Mouse (Mus musculus) hindbrain, embryonic 16.5 days (tissue): Measurements from ENCODE around the gene 0610040J01Rik. TPM values are rescaled to one million over a fixed set of nuclear protein-coding genes. Genes with fewer than 3 reads are reported as not detected.

Source experiments
- ATAC-seq: fragments of 200-750 bp; cut with Nextera tagmentation; 2 replicates; pipeline ENCODE4 v1.8.0; 2017; ENCODE audit warnings: moderate TSS enrichment, moderate library complexity
- H3K27ac ChIP-seq: fragments of 300-500 bp; sonication (generic); 2 replicates; pipeline ENCODE4 v1.5.1; 2014; ENCODE audit warnings: low read depth, mild to moderate bottlenecking, control low read depth, low read length, moderate library complexity
- H3K27me3 ChIP-seq: fragments of 300-500 bp; sonication (generic); replicated peaks from 2 replicates; pipeline ENCODE4 v1.6.1; 2014; ENCODE audit warnings: low read length; ENCODE audit not compliant: control insufficient read depth, insufficient read depth
- H3K36me3 ChIP-seq: fragments of 300-500 bp; sonication (generic); 2 replicates; pipeline ENCODE4 v1.6.1; 2014; ENCODE audit warnings: mild to moderate bottlenecking, low read length, moderate library complexity, mixed read lengths; ENCODE audit not compliant: control insufficient read depth, insufficient read depth
- H3K4me1 ChIP-seq: fragments of 300-500 bp; sonication (generic); 2 replicates; pipeline ENCODE4 v1.6.1; 2014; ENCODE audit warnings: low read depth, low read length; ENCODE audit not compliant: control insufficient read depth, insufficient read depth
- H3K4me2 ChIP-seq: fragments of 300-500 bp; sonication (generic); 2 replicates; pipeline ENCODE4 v1.6.1; 2014; ENCODE audit warnings: mild to moderate bottlenecking, low read length, control low read depth, moderate library complexity
- H3K4me3 ChIP-seq: fragments of 300-500 bp; sonication (generic); 2 replicates; pipeline ENCODE4 v1.5.1; 2014; ENCODE audit warnings: mild to moderate bottlenecking, low read length, control low read depth, moderate library complexity
- H3K9ac ChIP-seq: fragments of 300-500 bp; sonication (generic); 2 replicates; pipeline ENCODE4 v1.6.1; 2014; ENCODE audit warnings: low read depth, mild to moderate bottlenecking, control low read depth, low read length, moderate library complexity
- H3K9me3 ChIP-seq: fragments of 300-500 bp; sonication (generic); 2 replicates; pipeline ENCODE4 v1.6.1; 2014; ENCODE audit warnings: mild to moderate bottlenecking, low read length, moderate library complexity; ENCODE audit not compliant: control insufficient read depth
- WGBS: fragments of 180-500 bp; shearing (Covaris S2); extraction: QIAGEN DNeasy Blood & Tissue Kit; methylation state at CpG from one replicate; pipeline ENCODE4 v1.1.7; 2014; 5-methylcytosine and 5-hydroxymethylcytosine counted together
- polyA plus RNA-seq: library from polyadenylated mRNA; unstranded; fragments of >200 nt; fragmentation: Nextera tagmentation; extraction: Ambion mirVana; gene quantifications from 2 replicates; pipeline ENCODE4 v1.2.1, GENCODE M21; 2015

0610040J01Rik gene
- polyA plus RNA-seq, 1 experiment from 2014 or later, result 3.6 TPM

DNA sequence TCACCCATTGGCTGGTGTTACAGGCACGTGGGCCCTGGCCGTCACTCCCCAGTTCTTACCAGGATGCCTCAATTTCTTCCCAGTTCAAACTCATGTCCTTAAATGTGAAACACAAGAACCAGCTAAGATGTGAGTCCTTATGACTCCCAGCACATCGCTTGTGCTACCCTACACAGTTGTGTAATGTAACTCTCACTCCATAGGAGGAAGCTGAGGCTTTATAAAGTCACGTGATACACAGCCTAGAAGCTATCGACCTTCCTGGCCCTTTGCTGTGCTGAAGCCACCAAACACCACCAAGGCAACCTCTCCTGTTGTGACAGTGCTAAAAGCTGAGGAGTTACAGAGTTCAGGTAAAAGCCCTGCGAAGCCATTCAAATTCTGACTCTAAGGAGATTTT lies 123.4 kb downstream of the 0610040J01Rik start:
- no peak overlapping the region for H3K4me3 ChIP-seq
- H3K9ac ChIP-seq, result no peak overlapping the region
- H3K36me3 ChIP-seq, result no peaks in the 10 kb centered on the region
- H3K27me3 ChIP-seq, result no peaks in the 10 kb centered on the region
- no peak overlapping the region for H3K4me2 ChIP-seq
- no peak for ATAC-seq
- no peaks in the 10 kb centered on the region for H3K9me3 ChIP-seq
- WGBS, result 90% methylated on average over 6 of the region's 6 CpGs
- H3K27ac ChIP-seq, result no peak overlapping the region
- H3K4me1 ChIP-seq, result no peaks in the 10 kb centered on the region

- Histone ChIP-seq H3K9ac (no peak overlapping the region), H3K27ac (no peak overlapping the region), H3K4me3 (no peak overlapping the region), H3K27me3 (no peaks in the 10 kb centered on the region), H3K36me3 (no peaks in the 10 kb centered on the region), H3K4me2 (no peak overlapping the region), H3K9me3 (no peaks in the 10 kb centered on the region), H3K4me1 (no peaks in the 10 kb centered on the region)
- no peak for ATAC-seq
- WGBS, result 52% methylated on average over 6 of the region's 6 CpGs
These were observed 124.6 kb downstream of the 0610040J01Rik start for GRCm38 (mm10) chr5:63936740-63937139.

DNA sequence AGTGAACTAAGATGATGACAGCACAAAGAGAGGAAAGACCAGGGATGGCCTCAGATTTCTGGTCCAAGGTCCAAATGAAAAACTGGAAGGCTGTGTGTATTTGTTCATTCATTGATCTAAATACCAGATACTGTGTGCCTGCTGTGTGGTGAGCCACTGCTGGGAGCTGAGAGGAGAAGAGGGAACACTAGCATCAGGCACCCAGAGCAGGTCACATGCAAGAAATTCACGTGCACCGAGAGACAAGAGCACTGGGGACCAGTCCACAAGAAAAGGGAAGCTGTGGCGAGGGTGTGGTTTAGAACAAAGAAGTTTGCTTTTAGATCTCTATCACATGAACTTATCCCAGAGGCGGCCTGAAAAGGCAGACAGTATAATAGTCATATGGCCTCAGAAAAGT lies 126.4 kb downstream of the 0610040J01Rik start:
- Histone ChIP-seq H3K9ac (no peak overlapping the region), H3K27me3 (no peaks in the 10 kb centered on the region), H3K9me3 (no peaks in the 10 kb centered on the region), H3K36me3 (no peaks in the 10 kb centered on the region), H3K4me2 (no peak overlapping the region), H3K4me1 (no peaks in the 10 kb centered on the region), H3K27ac (no peak overlapping the region), H3K4me3 (no peak overlapping the region)
- no peak for ATAC-seq
- WGBS, result 64% methylated on average over 4 of the region's 4 CpGs

DNA sequence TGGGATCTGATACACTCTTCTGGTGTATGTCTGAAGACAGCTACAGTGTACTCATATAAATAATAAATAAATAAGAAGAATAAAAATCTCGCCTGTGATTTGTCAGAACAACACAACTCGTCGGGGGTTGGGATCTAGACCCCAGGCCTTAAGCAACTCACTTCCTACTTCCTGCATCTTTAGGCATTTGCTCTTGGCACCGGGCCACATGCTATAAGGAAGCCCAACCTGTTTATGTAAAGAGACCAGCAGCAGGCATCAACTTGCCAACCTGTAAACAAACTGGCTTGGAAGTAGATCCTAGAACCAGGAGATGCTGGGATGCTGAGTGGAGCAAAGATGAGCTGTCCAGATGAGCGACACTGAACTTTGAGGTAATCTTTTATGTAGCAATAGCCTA lies 129.7 kb downstream of the 0610040J01Rik start:
- Histone ChIP-seq H3K4me2 (no peak overlapping the region), H3K9me3 (no peaks in the 10 kb centered on the region), H3K4me1 (no peaks in the 10 kb centered on the region), H3K4me3 (no peak overlapping the region), H3K27ac (no peak overlapping the region), H3K27me3 (no peaks in the 10 kb centered on the region), H3K9ac (no peak overlapping the region), H3K36me3 (no peaks in the 10 kb centered on the region)
- no peak for ATAC-seq
- WGBS, result 75% methylated on average over 5 of the region's 5 CpGs

- Histone ChIP-seq H3K4me2 (no peak overlapping the region), H3K27ac (no peak overlapping the region), H3K4me3 (no peak overlapping the region), H3K9me3 (no peaks in the 10 kb centered on the region), H3K27me3 (no peaks in the 10 kb centered on the region), H3K4me1 (no peaks in the 10 kb centered on the region), H3K36me3 (no peaks in the 10 kb centered on the region), H3K9ac (no peak overlapping the region)
- 93% methylated on average over 9 of the region's 9 CpGs for WGBS
- ATAC-seq, result no peak
These were observed 131.1 kb downstream of the 0610040J01Rik start for GRCm38 (mm10) chr5:63943291-63943690.

- no peaks in the 10 kb centered on the region for H3K27me3 ChIP-seq
- ATAC-seq, result no peak
- H3K4me1 ChIP-seq, result no peaks in the 10 kb centered on the region
- H3K4me3 ChIP-seq, result no peak overlapping the region
- no peak overlapping the region for H3K9ac ChIP-seq
- WGBS, result 46% methylated on average over 8 of the region's 8 CpGs
- H3K27ac ChIP-seq, result no peak overlapping the region
- no peaks in the 10 kb centered on the region for H3K36me3 ChIP-seq
- no peaks in the 10 kb centered on the region for H3K9me3 ChIP-seq
- no peak overlapping the region for H3K4me2 ChIP-seq
These were observed 135.4 kb downstream of the 0610040J01Rik start for GRCm38 (mm10) chr5:63947526-63947925.

DNA sequence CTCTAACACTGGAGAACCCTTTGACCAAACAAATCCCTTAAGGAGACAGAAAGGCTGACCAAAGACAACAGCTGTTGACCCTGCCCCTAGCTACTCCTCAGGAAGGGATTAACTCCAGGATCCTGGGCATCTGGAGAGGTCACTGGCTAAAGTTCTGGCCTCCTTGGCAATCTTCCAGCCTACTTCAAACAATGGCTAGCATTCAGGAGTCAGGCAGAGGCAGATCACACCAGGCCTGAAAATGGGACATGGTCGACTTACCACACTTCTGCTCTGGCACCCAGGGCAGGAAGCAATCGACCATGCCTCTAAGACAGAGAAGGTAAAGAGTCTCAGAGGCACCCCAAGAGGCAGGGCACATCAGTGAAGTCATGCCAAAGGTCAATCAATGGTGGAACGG lies 137.0 kb downstream of the 0610040J01Rik start:
- Histone ChIP-seq H3K9me3 (no peaks in the 10 kb centered on the region), H3K36me3 (no peaks in the 10 kb centered on the region), H3K27ac (no peak overlapping the region), H3K4me2 (no peak overlapping the region), H3K9ac (no peak overlapping the region), H3K4me3 (no peak overlapping the region), H3K4me1 (no peaks in the 10 kb centered on the region), H3K27me3 (no peaks in the 10 kb centered on the region)
- ATAC-seq, result no peak
- 22% methylated on average over 3 of the region's 3 CpGs for WGBS

Other genes starting within 250 kb of the 0610040J01Rik start
- 12.1 and 12.6 TPM in 2 replicates for gene Nwd2, start 163.3 kb upstream of the 0610040J01Rik start, polyA plus RNA-seq
- gene Rell1, start 156.5 kb downstream of the 0610040J01Rik start, polyA plus RNA-seq, result 8.8 and 9.4 TPM in 2 replicates